Mouse (Mus musculus) erythroblast, embryonic 14.5 days (primary cell): ENCODE results near the gene Dhrs13.

ENCODE experiments used
- GATA1 ChIP-seq: IDR thresholded peaks from 2 replicates; pipeline ENCODE4 v1.6.1; 2012; ENCODE audit warnings: low read length, inconsistent platforms, mixed read lengths
- TAL1 ChIP-seq: IDR thresholded peaks from 3 replicates; pipeline ENCODE4 v1.6.1; 2012; ENCODE audit warnings: low read length, inconsistent platforms, mixed read lengths

GRCm38 (mm10) chr11:78062563-78062962 lies 30.5 kb downstream of the Dhrs13 start:
- TF ChIP-seq GATA1 (no peak), TAL1 (no peak)
